Mouse (Mus musculus): ENCODE measurements around the gene Itgb2.

Itgb2 gene

GRCm38 (mm10) chr10:77587091-77587775 lies 57.2 kb downstream of the Itgb2 start:
- no peak for DNase-seq (ENCODE audit: low read depth, low spot score)

DNA sequence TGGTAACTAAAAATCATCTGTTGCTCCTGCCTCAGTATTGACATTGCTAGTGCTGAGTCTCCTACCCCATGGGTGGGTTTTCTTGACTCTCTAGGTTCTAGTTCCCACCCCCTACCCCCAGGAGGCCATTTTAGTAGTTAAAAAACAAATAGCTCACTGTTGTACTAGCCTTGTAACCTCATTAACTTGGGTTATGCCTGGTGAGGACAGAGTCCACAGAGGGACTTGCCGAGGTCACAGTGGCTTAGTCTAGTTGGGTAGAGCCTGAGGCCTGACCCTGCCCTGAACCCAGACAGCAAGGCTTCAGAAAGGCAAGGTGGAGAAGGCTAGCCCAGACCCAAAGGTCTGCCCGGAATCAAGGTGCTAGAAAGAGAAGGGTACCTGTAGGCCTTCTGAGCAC lies 58.0 kb downstream of the Itgb2 start:
- DNase-seq (ENCODE audit: low read depth, low spot score): no peak

- no peak for DNase-seq (ENCODE audit: low read depth, low spot score)
Measured at GRCm38 (mm10) chr10:77589117-77589516, 59.1 kb downstream of the Itgb2 start.

GRCm38 (mm10) chr10:77589749-77590148 lies 59.7 kb downstream of the Itgb2 start:
- DNase-seq (ENCODE audit: low read depth, low spot score): no peak

DNA sequence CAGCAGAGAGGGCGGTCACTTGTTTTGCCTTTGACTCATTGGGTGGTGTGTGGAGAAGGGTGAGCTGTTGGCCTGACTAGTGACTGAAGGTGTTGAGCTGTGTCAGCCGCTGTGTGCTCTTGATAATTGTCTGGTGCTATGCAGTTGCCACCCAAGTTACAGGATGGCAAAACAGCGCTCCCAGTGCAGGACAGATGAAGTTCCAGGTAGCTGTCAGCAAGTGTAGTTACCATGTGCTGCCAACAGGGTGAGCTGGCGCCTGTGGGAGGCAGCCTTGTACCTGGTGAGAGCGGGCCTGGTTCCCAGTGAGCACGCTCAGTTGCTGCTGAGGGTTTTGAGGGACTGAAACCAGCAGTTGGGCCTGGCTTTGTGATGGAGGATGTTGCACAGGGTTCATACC lies 60.8 kb downstream of the Itgb2 start:
- DNase-seq (ENCODE audit: low read depth, low spot score): no peak

DNA sequence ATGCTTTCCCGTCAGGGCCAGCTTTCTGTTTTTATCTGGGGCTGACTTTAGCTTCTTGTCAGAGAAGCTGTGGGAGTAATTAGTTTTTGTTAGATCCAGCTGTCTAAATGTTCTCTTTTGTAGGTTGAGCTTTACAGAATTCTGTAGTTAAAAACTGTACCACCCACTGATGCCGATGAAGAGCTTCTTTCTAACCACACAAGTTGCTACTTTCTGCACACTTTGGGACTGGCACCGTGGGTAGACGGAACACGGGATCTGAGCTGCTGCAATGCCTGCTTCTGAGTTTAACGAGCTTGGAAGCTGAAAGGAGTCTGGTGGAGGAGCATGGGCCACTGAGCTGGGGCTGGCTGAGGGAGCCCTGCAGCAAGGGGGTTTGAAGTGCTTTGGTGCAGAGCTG lies 61.5 kb downstream of the Itgb2 start:
- DNase-seq (ENCODE audit: low read depth, low spot score): no peak

DNA sequence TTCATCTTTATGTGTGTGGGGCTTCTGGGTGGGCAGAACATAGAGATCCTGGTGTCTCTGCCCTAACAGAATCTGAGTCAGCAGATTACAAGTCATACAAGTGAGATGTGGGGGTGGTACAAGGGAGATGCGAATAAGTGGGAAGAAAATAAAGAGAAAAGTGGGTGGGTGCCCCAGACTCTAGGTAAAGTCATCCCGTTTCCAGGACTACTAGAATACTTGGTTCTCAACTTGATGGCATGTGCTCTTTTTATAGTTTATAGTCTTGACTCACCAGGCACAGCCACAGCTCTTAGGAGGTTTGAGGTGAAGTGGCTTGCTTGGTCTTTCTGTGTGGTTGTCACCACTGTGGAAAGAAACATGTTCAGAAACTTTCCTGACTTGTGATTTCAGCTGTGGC lies 66.0 kb downstream of the Itgb2 start:
- no peak for DNase-seq (ENCODE audit: low read depth, low spot score)

DNA sequence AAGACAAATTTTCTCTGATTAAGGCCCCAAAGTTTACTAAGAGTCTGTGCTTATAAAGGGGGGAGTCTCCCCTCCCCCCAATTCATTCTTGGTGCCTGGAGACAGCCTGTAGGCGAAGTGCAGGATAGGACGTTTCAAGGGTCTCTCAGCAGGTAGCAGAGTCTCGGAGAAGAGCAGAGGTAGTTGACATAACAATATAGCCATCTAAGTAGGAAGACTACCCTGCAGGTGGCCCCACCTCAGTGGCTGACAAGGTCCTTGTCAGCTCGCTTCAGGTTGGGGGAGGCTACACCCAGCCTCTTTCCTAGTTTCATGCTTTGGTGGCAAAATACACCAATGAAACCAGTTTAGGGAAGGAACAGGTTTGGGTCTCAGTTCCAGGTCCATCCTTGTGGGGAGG lies 73.0 kb downstream of the Itgb2 start:
- DNase-seq (ENCODE audit: low read depth, low spot score): no peak

GRCm38 (mm10) chr10:77604111-77604510 lies 74.1 kb downstream of the Itgb2 start:
- no peak for DNase-seq (ENCODE audit: low read depth, low spot score)

DNA sequence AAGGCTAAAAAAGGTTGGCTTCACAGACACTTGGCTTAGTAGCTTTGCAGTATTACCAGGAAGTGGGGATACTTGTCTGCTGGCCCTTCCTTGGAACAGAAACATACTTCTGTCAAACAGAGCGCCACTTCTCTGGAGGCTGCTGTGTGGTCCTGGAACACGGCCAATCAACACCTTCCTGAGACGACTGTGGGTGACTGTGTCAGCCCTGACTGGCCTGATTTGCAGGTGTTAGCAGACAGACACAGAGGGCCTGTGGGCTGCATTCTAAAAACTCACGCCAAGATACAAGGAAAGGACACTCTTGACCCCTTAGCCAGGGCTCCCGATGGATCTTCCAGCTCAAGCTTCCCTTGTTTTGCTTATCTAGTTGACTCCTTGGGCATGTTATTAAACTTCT lies 74.9 kb downstream of the Itgb2 start:
- DNase-seq (ENCODE audit: low read depth, low spot score): no peak

DNA sequence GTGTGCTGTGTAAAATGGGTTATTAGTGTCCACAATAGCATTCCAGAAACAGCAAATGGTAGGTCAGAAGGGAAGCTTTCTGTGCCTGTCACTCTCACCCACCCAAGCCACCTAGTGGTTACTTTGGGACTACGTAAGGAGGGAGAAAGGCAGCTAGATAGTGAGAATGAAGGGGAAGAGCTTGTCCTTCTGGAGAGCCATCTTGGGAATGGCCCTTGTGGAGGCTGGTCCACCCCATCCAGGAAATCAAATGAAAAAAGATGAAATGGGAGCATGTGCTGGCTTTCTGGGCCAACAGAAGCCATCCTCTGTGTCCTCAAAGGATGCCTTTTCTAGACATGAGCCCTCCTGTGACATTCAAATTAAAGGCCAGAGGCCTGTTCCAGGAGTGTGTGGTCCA lies 75.3 kb downstream of the Itgb2 start:
- DNase-seq (ENCODE audit: low read depth, low spot score): no peak

- no peak for DNase-seq (ENCODE audit: low read depth, low spot score)
Measured at GRCm38 (mm10) chr10:77605908-77606826, 76.1 kb downstream of the Itgb2 start, which contains the start of the genes Sumo3 and Gm49325. Gene Sumo3 (plus strand): TSS chr10:77606097. Gene Gm49325 (plus strand): TSS chr10:77606197.

DNA sequence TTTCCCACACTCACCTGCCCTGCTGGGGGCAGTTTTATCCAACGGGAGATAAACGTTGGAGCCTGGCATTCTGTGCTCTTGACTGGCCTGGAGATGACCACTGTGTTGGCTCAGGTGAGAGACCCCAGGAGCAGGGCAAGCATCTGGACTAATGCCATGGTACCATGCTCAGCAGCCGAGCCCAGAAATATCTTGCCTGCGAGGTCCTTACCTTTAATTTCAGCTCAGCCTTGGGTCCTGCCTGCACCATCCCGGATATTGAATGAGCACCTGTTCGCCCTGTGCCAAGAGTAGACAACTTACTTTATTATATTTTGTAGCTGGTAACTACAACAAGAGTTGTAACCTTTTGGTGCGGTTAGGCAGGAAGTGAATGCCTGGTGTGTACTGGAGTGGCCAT lies 76.8 kb downstream of the Itgb2 start:
- DNase-seq (ENCODE audit: low read depth, low spot score): no peak

- no peak for DNase-seq (ENCODE audit: low read depth, low spot score)
Measured at GRCm38 (mm10) chr10:77607441-77607840, 77.4 kb downstream of the Itgb2 start.

DNA sequence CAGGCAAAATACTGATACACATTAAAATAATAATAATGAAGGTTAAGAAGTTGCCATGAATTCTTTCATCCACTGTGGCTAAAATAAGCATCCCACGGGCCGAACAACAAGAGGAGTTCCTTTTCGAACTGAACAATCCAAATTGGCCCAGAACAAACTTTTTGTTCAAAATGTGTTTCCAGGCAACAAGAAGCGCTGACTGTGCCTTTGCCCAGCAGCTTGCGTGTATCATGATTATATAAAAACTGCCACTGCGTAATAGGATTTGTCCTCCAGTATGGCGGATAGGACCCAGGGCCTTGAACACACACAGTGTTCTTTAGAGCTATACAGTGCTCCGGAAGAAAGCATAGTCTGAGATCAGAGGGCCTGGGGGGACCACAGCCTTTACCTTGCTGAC lies 78.5 kb downstream of the Itgb2 start:
- no peak for DNase-seq (ENCODE audit: low read depth, low spot score)

GRCm38 (mm10) chr10:77610221-77610961 lies 80.3 kb downstream of the Itgb2 start:
- no peak for DNase-seq (ENCODE audit: low read depth, low spot score)

- DNase-seq (ENCODE audit: low read depth, low spot score): no peak
Measured at GRCm38 (mm10) chr10:77613409-77613808, 83.4 kb downstream of the Itgb2 start.
